In genomic region chr2:180222250-180222649, GRCm38 (mm10) we compare ENCODE assay signal across 8 mouse cellular contexts. TPM values are rescaled to one million over a fixed set of nuclear protein-coding genes. Genes with fewer than 3 reads are reported as not detected.
A peak's percentile ranks its signal among the peaks of the same experiment; 100 is the strongest.
DNase-seq lines count a peak whose midpoint lies in the region; ATAC-seq and TF ChIP-seq lines count a peak whose summit lies in the region.
"Had no signal": no experiment of that assay in that cellular context is flagged by ENCODE, and none has a peak within 500 bp of the region (broad histone marks: within the 10 kb centered on the region; RNA-seq: fewer than 3 reads in every experiment).

No protein-coding gene starts in this region.

- in situ Hi-C loops in CH12.LX (cut with MboI; ENCODE audit: low pct_ligation_motif_present, low pct_unique_long_range_greater_than_20kb, low sequenced_read_pairs): no loop called here

- peaks cover 2 to 4% of the 10 kb centered on the region in 2 experiments; a peak in 2 of 4 replicates for H3K4me1 ChIP-seq in CH12.LX (ENCODE audit: control insufficient read depth in 1 of 2, insufficient read depth in 2 of 2)
- peaks cover 93% of the 10 kb centered on the region for H3K4me1 ChIP-seq in G1E (ENCODE audit: insufficient read depth, low read depth, low read length)
- peaks cover 52% of the 10 kb centered on the region for H3K4me1 ChIP-seq in heart, embryonic 16.5 days (ENCODE audit: control insufficient read depth, insufficient read depth, low read length)
- peaks cover 50% of the 10 kb centered on the region for H3K4me1 ChIP-seq in limb, embryonic 13.5 days
- peaks cover 72% of the 10 kb centered on the region for H3K4me1 ChIP-seq in stomach, embryonic 15.5 days

- TF ChIP-seq RAD21 in CH12.LX (IDR thresholded peaks at IDR 0.05; ENCODE audit: low read depth, low read length): no peak; the same call in 1 of the 2 replicates

- H3K27me3 ChIP-seq in CH12.LX (replicated peaks) (peaks cover 93% of the 10 kb centered on the region), G1E (ENCODE audit: insufficient read depth, low read length) (no peaks in the 10 kb centered on the region)
- no peaks in the 10 kb centered on the region for H3K27me3 ChIP-seq in heart, embryonic 16.5 days (ENCODE audit: control insufficient read depth, insufficient read depth, low read length)
- H3K27me3 ChIP-seq in limb, embryonic 13.5 days: peaks cover 47% of the 10 kb centered on the region
- H3K27me3 ChIP-seq in stomach, embryonic 15.5 days (replicated peaks): peaks cover 8% of the 10 kb centered on the region; the same call in 1 of the 2 replicates

- no peaks in the 10 kb centered on the region for H3K36me3 ChIP-seq in CH12.LX (replicated peaks in 1 of 2; ENCODE audit: control insufficient read depth in 1 of 2, insufficient read depth in 1 of 2, low read length in 1 of 2)
- H3K36me3 ChIP-seq in G1E (replicated peaks): peaks cover 71% of the 10 kb centered on the region
- no peaks in the 10 kb centered on the region; the same call in 1 of the 2 replicates for H3K36me3 ChIP-seq in heart, embryonic 16.5 days (ENCODE audit: control insufficient read depth, insufficient read depth)
- no peaks in the 10 kb centered on the region for H3K36me3 ChIP-seq in limb, embryonic 13.5 days
- no peaks in the 10 kb centered on the region for H3K36me3 ChIP-seq in stomach, embryonic 15.5 days
- H3K36me3 ChIP-seq: embryonic facial prominence, embryonic 12.5 days had no signal

- no peak overlapping the region for H3K9ac ChIP-seq in CH12.LX (ENCODE audit: insufficient read depth, low read depth)
- H3K9ac ChIP-seq in heart, embryonic 16.5 days (ENCODE audit: low read length): peak overlapping the region; percentile 31
- no peak overlapping the region for H3K9ac ChIP-seq in limb, embryonic 13.5 days
- H3K9ac ChIP-seq in stomach, embryonic 15.5 days: no peak overlapping the region
- H3K9ac ChIP-seq: embryonic facial prominence, embryonic 12.5 days had no signal

- dilution Hi-C loops in CH12.LX (cut with MboI; ENCODE audit: extremely low pct_ligation_motif_present, extremely low pct_unique_long_range_greater_than_20kb, low sequenced_read_pairs): no loop called here

- DNase-seq in CH12.LX (ENCODE audit: extremely low read depth) (no peak), G1E (ENCODE audit: low spot score) (peak; percentile 69)
- no peak for DNase-seq in left cerebral cortex, adult 18-20 months (ENCODE audit: low spot score in 2 of 2)
- no peak for DNase-seq in cerebellum, postnatal 14 days

- no peaks in the 10 kb centered on the region for H3K79me2 ChIP-seq in CH12.LX (replicated peaks; ENCODE audit: control insufficient read depth, extremely low read depth, insufficient read depth, poor library complexity, severe bottlenecking)

- no peaks in the 10 kb centered on the region for H3K9me3 ChIP-seq in CH12.LX (replicated peaks; ENCODE audit: low read length)
- H3K9me3 ChIP-seq in G1E (replicated peaks): no peaks in the 10 kb centered on the region
- H3K9me3 ChIP-seq in heart, embryonic 16.5 days (replicated peaks; ENCODE audit: control insufficient read depth, low read length): no peaks in the 10 kb centered on the region
- no peaks in the 10 kb centered on the region for H3K9me3 ChIP-seq in limb, embryonic 13.5 days
- H3K9me3 ChIP-seq in stomach, embryonic 15.5 days: no peaks in the 10 kb centered on the region
- H3K9me3 ChIP-seq: embryonic facial prominence, embryonic 12.5 days had no signal

- 14% methylated on average over 6 of the region's 6 CpGs for WGBS in heart, embryonic 16.5 days
- 12% methylated on average over 6 of the region's 6 CpGs for WGBS in limb, embryonic 13.5 days
- whole genome bisulfite sequencing in stomach, embryonic 15.5 days: 14% methylated on average over 6 of the region's 6 CpGs

- TF ChIP-seq EP300 in CH12.LX (IDR thresholded peaks at IDR 0.05; ENCODE audit: low read length): no peak

- H3K4me3 ChIP-seq in CH12.LX (replicated peaks in 1 of 3; ENCODE audit: low read depth in 2 of 3, low read length in 2 of 3, poor library complexity in 1 of 3) (no peak overlapping the region), G1E (ENCODE audit: low read depth, low read length) (peak overlapping the region; percentile 30; the same call in 1 of the 2 replicates)
- H3K4me3 ChIP-seq in heart, embryonic 16.5 days (ENCODE audit: low read length): no peak overlapping the region
- no peak overlapping the region for H3K4me3 ChIP-seq in limb, embryonic 13.5 days
- H3K4me3 ChIP-seq in stomach, embryonic 15.5 days (replicated peaks): no peak overlapping the region
- H3K4me3 ChIP-seq: embryonic facial prominence, embryonic 12.5 days had no signal

- peak; percentile 31; the same call in 1 of the 2 replicates for ATAC-seq in G1E (ENCODE audit: extremely low read depth, insufficient number of reproducible peaks, low FRiP score, poor library complexity, severe bottlenecking)
- peak; percentile 15 for ATAC-seq in heart, embryonic 16.5 days (replicated peaks; ENCODE audit: extremely low read depth, insufficient read depth, low FRiP score)
- no peak for ATAC-seq in limb, embryonic 13.5 days (ENCODE audit: low FRiP score, low read depth)
- peak; percentile 78 for ATAC-seq in stomach, embryonic 15.5 days (ENCODE audit: insufficient read depth, low FRiP score, low read depth)

- TF ChIP-seq POLR2A in CH12.LX (IDR thresholded peaks at IDR 0.05; ENCODE audit: low read depth, low read length): no peak

- TF ChIP-seq CTCF in CH12.LX (conservative IDR thresholded peaks at IDR 0.05 in 1 of 2, IDR thresholded peaks at IDR 0.05 in 1 of 2; ENCODE audit: low read depth in 2 of 2, low read length in 2 of 2) (peak in 1 of 2 experiments; percentile 36; a peak in 2 of 4 replicates), G1E (IDR thresholded peaks at IDR 0.05; ENCODE audit: low read depth, low read length) (no peak)

- H3K4me2 ChIP-seq in CH12.LX (ENCODE audit: insufficient read depth, low read depth, poor library complexity, severe bottlenecking): no peak overlapping the region
- peak overlapping the region; percentile 26; the same call in 1 of the 2 replicates for H3K4me2 ChIP-seq in heart, embryonic 16.5 days (ENCODE audit: low read depth, low read length)
- peak overlapping the region; percentile 98 for H3K4me2 ChIP-seq in limb, embryonic 13.5 days (replicated peaks)
- H3K4me2 ChIP-seq in stomach, embryonic 15.5 days: peak overlapping the region; percentile 97
- H3K4me2 ChIP-seq: embryonic facial prominence, embryonic 12.5 days had no signal

- no peak overlapping the region for H3K27ac ChIP-seq in CH12.LX (ENCODE audit: insufficient read depth, low read depth)
- peak overlapping the region; percentile 65 for H3K27ac ChIP-seq in heart, embryonic 16.5 days (ENCODE audit: low read length)
- H3K27ac ChIP-seq in limb, embryonic 13.5 days: no peak overlapping the region
- H3K27ac ChIP-seq in stomach, embryonic 15.5 days: peak overlapping the region; percentile 89
- H3K27ac ChIP-seq: embryonic facial prominence, embryonic 12.5 days had no signal

TF ChIP-seq in CH12.LX, 34 proteins besides CTCF, POLR2A, EP300 and RAD21 (continues in another document):
- TF ChIP-seq SIN3A (IDR thresholded peaks at IDR 0.05; ENCODE audit: low read length): no peak
- no peak for TF ChIP-seq POLR2AphosphoS2 (IDR thresholded peaks at IDR 0.05; ENCODE audit: low read depth, low read length)
- TF ChIP-seq ZNF384 (IDR thresholded peaks at IDR 0.05; ENCODE audit: low read depth, low read length): no peak

RNA-seq across cellular contexts. Expression of gene Lama5, which starts 3.4 kb away (rescaled TPM):
- total RNA-seq in CH12.LX (2012; rRNA removed): 0.46 and 0.85 TPM in 2 replicates
- 0.16 and 0.20 TPM in 2 replicates for total RNA-seq in CH12.LX (2014; rRNA removed)
- 0.45 and 0.67 TPM in 2 replicates for polyA plus RNA-seq in CH12.LX (2012; ENCODE audit: insufficient read length, low read depth)
- total RNA-seq in G1E (2014; fragmentation: Nextera tagmentation): 65.1 and 99.6 TPM in 2 replicates
- total RNA-seq in G1E (2017): 25.4 and 25.5 TPM in 2 replicates
- polyA plus RNA-seq in G1E (2012): 64.8 and 69.2 TPM in 2 replicates
- 17.7 and 32.1 TPM in 2 replicates for polyA plus RNA-seq in heart, embryonic 16.5 days (2015; fragmentation: Nextera tagmentation; extraction: Ambion mirVana)
- 15.6 and 15.8 TPM in 2 replicates for polyA plus RNA-seq in limb, embryonic 13.5 days (2015; fragmentation: Nextera tagmentation; extraction: Ambion mirVana)
- 45.6 and 47.5 TPM in 2 replicates for polyA plus RNA-seq in stomach, embryonic 15.5 days (2015; fragmentation: Nextera tagmentation; extraction: Ambion mirVana)
- 10 to 100 TPM in 1 of 2 experiments, 1 to 10 TPM in 1; 8.2 to 11.2 TPM for total RNA-seq in left cerebral cortex, adult 18-20 months (2021)

RNA-seq across cellular contexts. Expression of gene Rps21, which starts 34.9 kb away (rescaled TPM):
- total RNA-seq in CH12.LX (2012; rRNA removed) (3,654 and 3,770 TPM in 2 replicates), CH12.LX (2014; rRNA removed) (1,686 and 1,748 TPM in 2 replicates), G1E (2014; fragmentation: Nextera tagmentation) (629 and 653 TPM in 2 replicates), G1E (2017) (2,631 and 2,791 TPM in 2 replicates)
- polyA plus RNA-seq in CH12.LX (2012; ENCODE audit: insufficient read length, low read depth) (705 and 1,020 TPM in 2 replicates), G1E (2012) (384 and 1,622 TPM in 2 replicates)
- polyA plus RNA-seq in heart, embryonic 16.5 days (2015; fragmentation: Nextera tagmentation; extraction: Ambion mirVana): 208 and 247 TPM in 2 replicates
- polyA plus RNA-seq in limb, embryonic 13.5 days (2015; fragmentation: Nextera tagmentation; extraction: Ambion mirVana): 572 and 605 TPM in 2 replicates
- polyA plus RNA-seq in stomach, embryonic 15.5 days (2015; fragmentation: Nextera tagmentation; extraction: Ambion mirVana): 516 and 531 TPM in 2 replicates
- 100 to 1,000 TPM; 728 to 804 TPM for total RNA-seq in left cerebral cortex, adult 18-20 months (2021)

RNA-seq across cellular contexts. Expression of gene Adrm1, which starts 51.0 kb away (rescaled TPM):
- total RNA-seq in CH12.LX (2012; rRNA removed) (116 and 167 TPM in 2 replicates), CH12.LX (2014; rRNA removed) (107 and 127 TPM in 2 replicates), G1E (2014; fragmentation: Nextera tagmentation) (140 and 155 TPM in 2 replicates), G1E (2017) (66.4 and 74.4 TPM in 2 replicates)
- polyA plus RNA-seq in CH12.LX (2012; ENCODE audit: insufficient read length, low read depth) (121 and 148 TPM in 2 replicates), G1E (2012) (554 and 822 TPM in 2 replicates)
- 133 and 148 TPM in 2 replicates for polyA plus RNA-seq in heart, embryonic 16.5 days (2015; fragmentation: Nextera tagmentation; extraction: Ambion mirVana)
- polyA plus RNA-seq in limb, embryonic 13.5 days (2015; fragmentation: Nextera tagmentation; extraction: Ambion mirVana): 196 and 199 TPM in 2 replicates
- polyA plus RNA-seq in stomach, embryonic 15.5 days (2015; fragmentation: Nextera tagmentation; extraction: Ambion mirVana): 141 and 172 TPM in 2 replicates
- total RNA-seq in left cerebral cortex, adult 18-20 months (2021): 100 to 1,000 TPM; 106 to 111 TPM

RNA-seq across cellular contexts. Expression of gene Cables2, which starts 51.0 kb away (rescaled TPM):
- total RNA-seq in CH12.LX (2012; rRNA removed) (16.9 and 17.2 TPM in 2 replicates), CH12.LX (2014; rRNA removed) (13.0 and 13.3 TPM in 2 replicates), G1E (2014; fragmentation: Nextera tagmentation) (8.7 and 12.1 TPM in 2 replicates), G1E (2017) (9.7 and 10.9 TPM in 2 replicates)
- polyA plus RNA-seq in CH12.LX (2012; ENCODE audit: insufficient read length, low read depth) (24.5 and 29.9 TPM in 2 replicates), G1E (2012) (14.5 and 23.6 TPM in 2 replicates)
- polyA plus RNA-seq in heart, embryonic 16.5 days (2015; fragmentation: Nextera tagmentation; extraction: Ambion mirVana): 6.1 and 9.9 TPM in 2 replicates
- polyA plus RNA-seq in limb, embryonic 13.5 days (2015; fragmentation: Nextera tagmentation; extraction: Ambion mirVana): 14.7 and 16.6 TPM in 2 replicates
- 14.5 and 15.2 TPM in 2 replicates for polyA plus RNA-seq in stomach, embryonic 15.5 days (2015; fragmentation: Nextera tagmentation; extraction: Ambion mirVana)
- 10 to 100 TPM; 30.5 to 33.7 TPM for total RNA-seq in left cerebral cortex, adult 18-20 months (2021)

Comparison
In these comparisons a context has a peak if more than half of its experiments do, and no peak if none do; other contexts are left out.
1. H3K27ac ChIP-seq: peak in heart, embryonic 16.5 days (single experiment) and stomach, embryonic 15.5 days (single experiment); none in CH12.LX (single experiment) and limb, embryonic 13.5 days (single experiment).